In the genomic region with DNA sequence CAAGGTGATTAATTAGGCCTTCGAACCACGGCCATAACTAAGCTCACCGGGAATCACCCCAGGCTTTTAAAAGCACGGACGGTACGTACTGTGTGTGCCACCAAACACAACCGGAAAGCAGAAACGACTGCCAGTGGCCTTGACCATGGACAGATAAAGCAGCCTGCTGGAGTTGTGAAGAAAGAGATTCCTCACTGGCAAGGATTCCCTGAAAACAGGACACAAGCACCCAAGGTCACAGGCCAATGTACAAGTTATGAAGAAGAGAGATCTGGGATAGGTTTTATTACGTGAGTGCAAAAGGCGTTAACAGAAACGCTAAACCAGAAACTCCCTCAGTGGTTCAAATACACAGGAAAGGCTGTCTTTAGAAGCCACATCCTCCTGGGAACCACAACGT, we compare ENCODE assay signal across 24 mouse cellular contexts.
A peak's percentile ranks its signal among the peaks of the same experiment; 100 is the strongest.
DNase-seq lines count a peak whose midpoint lies in the region; ATAC-seq and TF ChIP-seq lines count a peak whose summit lies in the region.
"Had no signal": no experiment of that assay in that cellular context is flagged by ENCODE, and none has a peak within 500 bp of the region (broad histone marks: within the 10 kb centered on the region; RNA-seq: fewer than 3 reads in every experiment).

No protein-coding gene starts in this region.

- peak; percentile 34 for DNase-seq in gastrocnemius, adult 2 months
- DNase-seq in gastrocnemius, postnatal 14 days, result no peak
- DNase-seq in liver, adult 2 months (ENCODE audit: extremely low read depth, low read depth, low spot score), result peak; percentile 89
- DNase-seq in liver, postnatal 0 days, result no peak
- DNase-seq in adrenal gland, postnatal 14 days, result peak; percentile 78
- DNase-seq in embryonic facial prominence, embryonic 10.5 days (ENCODE audit: low spot score), result no peak
- no peak for DNase-seq in hindbrain, embryonic 14.5 days (ENCODE audit: low spot score)
- DNase-seq: cerebellum, postnatal 10 days; gastrocnemius, postnatal 25 days; heart, postnatal 4 days; kidney, adult 2 months; kidney, postnatal 10 days; layer of hippocampus, adult 9-11 months; lung, embryonic 14.5 days; lung, postnatal 36 days; retina, postnatal 1 day; thymus, postnatal 36 days had no signal

- ATAC-seq in liver, postnatal 0 days, result no peak
- ATAC-seq in hindbrain, embryonic 14.5 days (ENCODE audit: low FRiP score), result no peak
- ATAC-seq: forebrain, embryonic 14.5 days; hindbrain, postnatal 0 days; liver, embryonic 12.5 days; midbrain, embryonic 16.5 days had no signal

- peaks cover 30% of the 10 kb centered on the region for H3K36me3 ChIP-seq in liver, adult 2 months (ENCODE audit: control insufficient read depth, insufficient read depth, low read length)
- H3K36me3 ChIP-seq in liver, postnatal 0 days (replicated peaks; ENCODE audit: insufficient read depth, low read length), result no peaks in the 10 kb centered on the region
- no peaks in the 10 kb centered on the region for H3K36me3 ChIP-seq in embryonic facial prominence, embryonic 10.5 days (replicated peaks)
- H3K36me3 ChIP-seq in hindbrain, embryonic 14.5 days (replicated peaks; ENCODE audit: control insufficient read depth, insufficient read depth), result no peaks in the 10 kb centered on the region
- H3K36me3 ChIP-seq: embryonic facial prominence, embryonic 13.5 days; heart, embryonic 12.5 days; liver, embryonic 12.5 days; neural tube, embryonic 15.5 days had no signal

- no peak overlapping the region for H3K9ac ChIP-seq in liver, adult 2 months (ENCODE audit: low read depth, low read length)
- H3K9ac ChIP-seq in liver, postnatal 0 days (replicated peaks), result no peak overlapping the region
- no peak overlapping the region for H3K9ac ChIP-seq in hindbrain, embryonic 14.5 days
- H3K9ac ChIP-seq: embryonic facial prominence, embryonic 13.5 days; heart, embryonic 12.5 days; liver, embryonic 12.5 days; lung, embryonic 14.5 days; neural tube, embryonic 15.5 days had no signal

- no peak for TF ChIP-seq POLR2A in liver, adult 2 months (IDR thresholded peaks at IDR 0.05; ENCODE audit: extremely low read depth, insufficient read depth, low read length)

- H3K9me3 ChIP-seq in liver, postnatal 0 days (ENCODE audit: low read length), result no peaks in the 10 kb centered on the region
- H3K9me3 ChIP-seq in embryonic facial prominence, embryonic 10.5 days, result no peaks in the 10 kb centered on the region
- no peaks in the 10 kb centered on the region for H3K9me3 ChIP-seq in hindbrain, embryonic 14.5 days (ENCODE audit: control insufficient read depth, low read length)
- H3K9me3 ChIP-seq: embryonic facial prominence, embryonic 13.5 days; heart, embryonic 12.5 days; liver, embryonic 12.5 days; neural tube, embryonic 15.5 days had no signal

- H3K27me3 ChIP-seq in liver, adult 2 months (ENCODE audit: control insufficient read depth, insufficient read depth, low read length), result no peaks in the 10 kb centered on the region
- H3K27me3 ChIP-seq in liver, postnatal 0 days (ENCODE audit: insufficient read depth, low read length), result no peaks in the 10 kb centered on the region
- H3K27me3 ChIP-seq in embryonic facial prominence, embryonic 10.5 days (replicated peaks; ENCODE audit: low read depth, poor library complexity, severe bottlenecking), result peaks cover 5% of the 10 kb centered on the region; the same call in 1 of the 2 replicates
- H3K27me3 ChIP-seq in hindbrain, embryonic 14.5 days (ENCODE audit: control insufficient read depth, insufficient read depth, low read length), result no peaks in the 10 kb centered on the region
- H3K27me3 ChIP-seq: embryonic facial prominence, embryonic 13.5 days; heart, embryonic 12.5 days; neural tube, embryonic 15.5 days had no signal

- H3K79me2 ChIP-seq in liver, adult 2 months (ENCODE audit: control insufficient read depth, insufficient read depth, low read length), result peaks cover 34% of the 10 kb centered on the region

- H3K27ac ChIP-seq in gastrocnemius, adult 2 months, result peak overlapping the region; percentile 67
- peak overlapping the region; percentile 68 for H3K27ac ChIP-seq in liver, adult 2 months (replicated peaks; ENCODE audit: insufficient read depth, low read depth, low read length)
- no peak overlapping the region for H3K27ac ChIP-seq in liver, postnatal 0 days (ENCODE audit: low read depth)
- no peak overlapping the region for H3K27ac ChIP-seq in embryonic facial prominence, embryonic 10.5 days (replicated peaks)
- no peak overlapping the region for H3K27ac ChIP-seq in hindbrain, embryonic 14.5 days
- H3K27ac ChIP-seq: embryonic facial prominence, embryonic 13.5 days; hindbrain, postnatal 0 days; liver, embryonic 12.5 days; neural tube, embryonic 15.5 days had no signal

- intact Hi-C loops in gastrocnemius, adult 2 months (cut with DNase I), result no loop called here
- intact Hi-C loops in gastrocnemius, postnatal 14 days (cut with DNase I; ENCODE audit: low total_unique reads), result no loop called here

- TF ChIP-seq EP300 in liver, postnatal 0 days (IDR thresholded peaks at IDR 0.05; ENCODE audit: low read depth), result no peak

- H3K4me3 ChIP-seq in gastrocnemius, adult 2 months, result peak overlapping the region; percentile 5; the same call in 1 of the 2 replicates
- no peak overlapping the region for H3K4me3 ChIP-seq in liver, adult 2 months (ENCODE audit: insufficient read depth, low read depth, low read length)
- no peak overlapping the region for H3K4me3 ChIP-seq in liver, postnatal 0 days (ENCODE audit: low read depth, low read length)
- H3K4me3 ChIP-seq in embryonic facial prominence, embryonic 10.5 days, result no peak overlapping the region
- H3K4me3 ChIP-seq in hindbrain, embryonic 14.5 days (replicated peaks; ENCODE audit: low read length), result no peak overlapping the region
- H3K4me3 ChIP-seq: embryonic facial prominence, embryonic 13.5 days; heart, embryonic 12.5 days; liver, embryonic 12.5 days; neural tube, embryonic 15.5 days had no signal

- no peak for TF ChIP-seq CTCF in gastrocnemius, adult 2 months (IDR thresholded peaks at IDR 0.05)
- no peak for TF ChIP-seq CTCF in liver, adult 2 months (IDR thresholded peaks at IDR 0.05; ENCODE audit: low read depth, low read length)
- TF ChIP-seq CTCF in liver, postnatal 0 days (IDR thresholded peaks at IDR 0.05; ENCODE audit: low read depth), result no peak

- no peak overlapping the region for H3K4me2 ChIP-seq in liver, postnatal 0 days (ENCODE audit: low read depth, low read length)
- H3K4me2 ChIP-seq in hindbrain, embryonic 14.5 days (replicated peaks), result no peak overlapping the region
- H3K4me2 ChIP-seq: embryonic facial prominence, embryonic 13.5 days; heart, embryonic 12.5 days; liver, embryonic 12.5 days; lung, embryonic 14.5 days; neural tube, embryonic 15.5 days had no signal

- WGBS in liver, adult 2 months, result 19% methylated on average over 12 of the region's 12 CpGs
- 76% methylated on average over 12 of the region's 12 CpGs for WGBS in liver, postnatal 0 days (ENCODE audit: insufficient replicate concordance)
- WGBS in embryonic facial prominence, embryonic 10.5 days, result 90% methylated on average over 12 of the region's 12 CpGs
- 85% methylated on average over 12 of the region's 12 CpGs for WGBS in hindbrain, embryonic 14.5 days

- H3K4me1 ChIP-seq in liver, adult 2 months (ENCODE audit: control insufficient read depth, insufficient read depth, low read length), result peaks cover 39% of the 10 kb centered on the region
- H3K4me1 ChIP-seq in liver, postnatal 0 days (ENCODE audit: insufficient read depth), result no peaks in the 10 kb centered on the region
- H3K4me1 ChIP-seq in embryonic facial prominence, embryonic 10.5 days, result no peaks in the 10 kb centered on the region
- H3K4me1 ChIP-seq in hindbrain, embryonic 14.5 days (replicated peaks; ENCODE audit: control insufficient read depth, insufficient read depth, low read length), result no peaks in the 10 kb centered on the region
- H3K4me1 ChIP-seq: embryonic facial prominence, embryonic 13.5 days; heart, embryonic 12.5 days; liver, embryonic 12.5 days; neural tube, embryonic 15.5 days had no signal

Comparison
In these comparisons a context has a peak if more than half of its experiments do, and no peak if none do; other contexts are left out.
1. DNase-seq: peak in gastrocnemius, adult 2 months (single experiment), liver, adult 2 months (single experiment) and adrenal gland, postnatal 14 days (single experiment); none in gastrocnemius, postnatal 14 days (single experiment), liver, postnatal 0 days (single experiment), embryonic facial prominence, embryonic 10.5 days (single experiment) and hindbrain, embryonic 14.5 days (single experiment).
2. H3K27ac ChIP-seq: peak in gastrocnemius, adult 2 months (single experiment) and liver, adult 2 months (single experiment); none in liver, postnatal 0 days (single experiment), embryonic facial prominence, embryonic 10.5 days (single experiment) and hindbrain, embryonic 14.5 days (single experiment).